Mouse (Mus musculus) midbrain, embryonic 16.5 days (tissue): ENCODE data around the gene Amacr. TPM values are rescaled to one million over a fixed set of nuclear protein-coding genes. Genes with fewer than 3 reads are reported as not detected.

Experiments
- ATAC-seq: fragments of 200-750 bp; cut with Nextera tagmentation; 2 replicates; pipeline ENCODE4 v1.8.0; 2017; ENCODE audit warnings: moderate TSS enrichment
- H3K27ac ChIP-seq: fragments of 300-500 bp; sonication (generic); 2 replicates; pipeline ENCODE4 v1.5.1; 2014; ENCODE audit warnings: mild to moderate bottlenecking, low read length, mixed read lengths
- H3K27me3 ChIP-seq: fragments of 300-500 bp; sonication (generic); 2 replicates; pipeline ENCODE4 v1.6.1; 2014; ENCODE audit warnings: low read depth, low read length, mixed read lengths; ENCODE audit not compliant: control insufficient read depth, insufficient read depth
- H3K36me3 ChIP-seq: fragments of 300-500 bp; sonication (generic); 2 replicates; pipeline ENCODE4 v1.6.1; 2014; ENCODE audit warnings: mild to moderate bottlenecking, low read length, moderate library complexity, mixed read lengths; ENCODE audit not compliant: control insufficient read depth, insufficient read depth
- H3K4me1 ChIP-seq: fragments of 300-500 bp; sonication (generic); 2 replicates; pipeline ENCODE4 v1.6.1; 2014; ENCODE audit warnings: mild to moderate bottlenecking, low read length, mixed read lengths; ENCODE audit not compliant: control insufficient read depth, insufficient read depth
- H3K4me2 ChIP-seq: fragments of 300-500 bp; sonication (generic); 2 replicates; pipeline ENCODE4 v1.6.1; 2014; ENCODE audit warnings: mild to moderate bottlenecking, low read length, mixed read lengths
- H3K4me3 ChIP-seq: fragments of 300-500 bp; sonication (generic); 2 replicates; pipeline ENCODE4 v1.5.1; 2014; ENCODE audit warnings: low read depth, mild to moderate bottlenecking, low read length, moderate library complexity, mixed read lengths
- H3K9ac ChIP-seq: fragments of 300-500 bp; sonication (generic); 2 replicates; pipeline ENCODE4 v1.6.1; 2014; ENCODE audit warnings: low read depth, low read length, mixed read lengths
- H3K9me3 ChIP-seq: fragments of 300-500 bp; sonication (generic); replicated peaks from 2 replicates; pipeline ENCODE4 v1.6.1; 2014; ENCODE audit warnings: mild to moderate bottlenecking, low read length, mixed read lengths; ENCODE audit not compliant: control insufficient read depth, poor library complexity, severe bottlenecking
- WGBS: fragments of 180-500 bp; shearing (Covaris S2); extraction: QIAGEN DNeasy Blood & Tissue Kit; methylation state at CpG from one replicate; pipeline ENCODE4 v1.1.7; 2014; 5-methylcytosine and 5-hydroxymethylcytosine counted together
- polyA plus RNA-seq: library from polyadenylated mRNA; unstranded; fragments of >200 nt; fragmentation: Nextera tagmentation; extraction: Ambion mirVana; gene quantifications from 2 replicates; pipeline ENCODE4 v1.2.1, GENCODE M21; 2015

The Amacr gene
- polyA plus RNA-seq, 1 experiment from 2014 or later: 10.8 TPM

- Histone ChIP-seq H3K4me2 (no peak overlapping the region), H3K36me3 (no peaks in the 10 kb centered on the region), H3K9me3 (no peaks in the 10 kb centered on the region), H3K4me3 (no peak overlapping the region), H3K4me1 (peaks cover 3% of the 10 kb centered on the region; the same call in 1 of the 2 replicates), H3K27me3 (no peaks in the 10 kb centered on the region), H3K27ac (no peak overlapping the region), H3K9ac (no peak overlapping the region)
- WGBS: 92% methylated on average over 6 of the region's 6 CpGs
- ATAC-seq: no peak
Measured at GRCm38 (mm10) chr15:10954381-10955016, 27.1 kb upstream of the Amacr start.

GRCm38 (mm10) chr15:10955156-10955555 lies 26.4 kb upstream of the Amacr start:
- Histone ChIP-seq H3K4me3 (no peak overlapping the region), H3K9me3 (no peaks in the 10 kb centered on the region), H3K27me3 (no peaks in the 10 kb centered on the region), H3K27ac (no peak overlapping the region), H3K4me2 (no peak overlapping the region), H3K4me1 (peaks cover 3% of the 10 kb centered on the region; the same call in 1 of the 2 replicates), H3K9ac (no peak overlapping the region), H3K36me3 (no peaks in the 10 kb centered on the region)
- no peak for ATAC-seq
- 74% methylated on average over 5 of the region's 5 CpGs for WGBS

GRCm38 (mm10) chr15:10956706-10957105 lies 24.9 kb upstream of the Amacr start:
- Histone ChIP-seq H3K36me3 (no peaks in the 10 kb centered on the region), H3K4me3 (no peak overlapping the region), H3K9ac (no peak overlapping the region), H3K4me1 (peaks cover 3% of the 10 kb centered on the region; the same call in 1 of the 2 replicates), H3K27me3 (no peaks in the 10 kb centered on the region), H3K27ac (no peak overlapping the region), H3K9me3 (no peaks in the 10 kb centered on the region), H3K4me2 (no peak overlapping the region)
- 45% methylated on average over 3 of the region's 3 CpGs for WGBS
- ATAC-seq: no peak

GRCm38 (mm10) chr15:10959277-10960026 lies 22.1 kb upstream of the Amacr start:
- no peaks in the 10 kb centered on the region for H3K4me1 ChIP-seq
- no peaks in the 10 kb centered on the region for H3K36me3 ChIP-seq
- 93% methylated on average over 15 of the region's 15 CpGs for WGBS

GRCm38 (mm10) chr15:10960267-10960666 lies 21.3 kb upstream of the Amacr start:
- no peak overlapping the region for H3K9ac ChIP-seq
- H3K4me3 ChIP-seq: no peak overlapping the region
- H3K27me3 ChIP-seq: no peaks in the 10 kb centered on the region
- no peak overlapping the region for H3K4me2 ChIP-seq
- 93% methylated on average over 5 of the region's 5 CpGs for WGBS
- H3K9me3 ChIP-seq: no peaks in the 10 kb centered on the region
- no peaks in the 10 kb centered on the region for H3K4me1 ChIP-seq
- no peaks in the 10 kb centered on the region for H3K36me3 ChIP-seq
- no peak for ATAC-seq
- no peak overlapping the region for H3K27ac ChIP-seq

More at GRCm38 (mm10) chr15:10959277-10960026, 22.1 kb upstream of the Amacr start:
- no peaks in the 10 kb centered on the region for H3K27me3 ChIP-seq
- no peak overlapping the region for H3K9ac ChIP-seq
- no peak overlapping the region for H3K4me2 ChIP-seq
- H3K27ac ChIP-seq: no peak overlapping the region
- no peak overlapping the region for H3K4me3 ChIP-seq
- ATAC-seq: no peak
- H3K9me3 ChIP-seq: no peaks in the 10 kb centered on the region

- WGBS: 95% methylated on average over 2 of the region's 2 CpGs
- no peaks in the 10 kb centered on the region for H3K27me3 ChIP-seq
- ATAC-seq: no peak
Measured at GRCm38 (mm10) chr15:10962601-10963000, 19.0 kb upstream of the Amacr start.

GRCm38 (mm10) chr15:10969439-10969838 lies 12.1 kb upstream of the Amacr start:
- H3K4me1 ChIP-seq: no peaks in the 10 kb centered on the region
- no peaks in the 10 kb centered on the region for H3K9me3 ChIP-seq
- no peaks in the 10 kb centered on the region for H3K36me3 ChIP-seq
- no peak overlapping the region for H3K4me3 ChIP-seq
- ATAC-seq: no peak
- H3K4me2 ChIP-seq: no peak overlapping the region
- no peaks in the 10 kb centered on the region for H3K27me3 ChIP-seq
- H3K9ac ChIP-seq: no peak overlapping the region
- WGBS: 79% methylated on average over 3 of the region's 3 CpGs
- no peak overlapping the region for H3K27ac ChIP-seq

More at GRCm38 (mm10) chr15:10962601-10963000, 19.0 kb upstream of the Amacr start:
- Histone ChIP-seq H3K27ac (no peak overlapping the region), H3K9me3 (no peaks in the 10 kb centered on the region), H3K36me3 (no peaks in the 10 kb centered on the region), H3K4me2 (no peak overlapping the region), H3K9ac (no peak overlapping the region), H3K4me1 (no peaks in the 10 kb centered on the region), H3K4me3 (no peak overlapping the region)

- H3K9me3 ChIP-seq: no peaks in the 10 kb centered on the region
- H3K4me1 ChIP-seq: no peaks in the 10 kb centered on the region
- H3K4me2 ChIP-seq: no peak overlapping the region
- H3K4me3 ChIP-seq: no peak overlapping the region
- 84% methylated on average over 5 of the region's 5 CpGs for WGBS
- H3K27me3 ChIP-seq: no peaks in the 10 kb centered on the region
- no peak overlapping the region for H3K9ac ChIP-seq
- no peak for ATAC-seq
- H3K36me3 ChIP-seq: no peaks in the 10 kb centered on the region
- H3K27ac ChIP-seq: no peak overlapping the region
Measured at GRCm38 (mm10) chr15:10970777-10971176, 10.8 kb upstream of the Amacr start.

GRCm38 (mm10) chr15:10977151-10977550 lies 4.4 kb upstream of the Amacr start:
- no peaks in the 10 kb centered on the region for H3K36me3 ChIP-seq
- no peaks in the 10 kb centered on the region for H3K27me3 ChIP-seq
- H3K9me3 ChIP-seq: no peaks in the 10 kb centered on the region
- no peak for ATAC-seq
- H3K9ac ChIP-seq: no peak overlapping the region
- no peak overlapping the region for H3K4me3 ChIP-seq
- H3K27ac ChIP-seq: no peak overlapping the region
- peaks cover 3% of the 10 kb centered on the region; the same call in 1 of the 2 replicates for H3K4me1 ChIP-seq
- H3K4me2 ChIP-seq: no peak overlapping the region
